Mouse (Mus musculus): ENCODE data around the gene Abcc5. TPM values are rescaled to one million over a fixed set of nuclear protein-coding genes. Genes with fewer than 3 reads are reported as not detected.
"Not testable (repeated sequence)": the region's sequence is repeated elsewhere in the genome, so short reads cannot be mapped to it uniquely, and the experiment has no call there.

Abcc5 gene
- total RNA-seq, 1 experiment from 2014 or later: 26.6 TPM

DNA sequence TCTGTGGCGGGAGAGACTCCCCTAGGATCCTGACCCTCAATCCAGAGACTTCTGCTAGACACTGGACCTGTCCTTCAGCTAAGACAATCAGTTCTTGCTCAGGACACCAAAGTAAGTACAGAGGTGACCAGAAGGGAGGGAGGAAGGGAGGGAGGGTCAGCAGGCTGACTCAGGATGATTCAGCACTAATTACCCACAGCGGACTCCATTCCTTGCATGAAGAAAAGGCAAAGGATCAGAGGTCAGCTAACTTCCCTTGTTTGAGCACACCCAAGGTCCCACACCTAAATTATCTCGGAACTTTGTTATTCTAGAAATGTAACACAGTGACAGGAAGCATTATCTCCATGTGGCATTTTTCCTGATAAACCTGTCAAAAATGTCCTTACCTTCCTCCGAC is 54.5 kb downstream of the Abcc5 start:
- no peak for ATAC-seq (replicated peaks; ENCODE audit: low read depth, poor library complexity, severe bottlenecking)

DNA sequence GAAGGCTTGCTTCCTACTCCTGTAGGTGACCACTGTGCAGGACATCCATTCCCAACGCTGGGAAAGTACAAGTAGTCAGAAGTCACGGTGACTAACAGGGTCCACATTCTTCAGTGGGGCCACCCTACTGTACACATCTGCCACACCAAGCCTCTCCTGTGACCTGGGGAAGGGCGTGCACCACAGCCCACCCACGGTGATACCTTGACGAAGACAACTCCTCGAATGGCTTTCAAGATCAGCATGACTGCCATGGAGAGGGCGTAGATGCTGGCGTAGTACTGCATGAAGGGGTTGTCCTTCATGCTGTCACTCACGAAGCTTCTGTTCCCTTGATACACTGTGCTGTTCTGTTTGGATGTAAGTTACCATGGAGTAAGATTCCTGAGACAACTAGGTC is 58.0 kb downstream of the Abcc5 start:
- ATAC-seq (replicated peaks; ENCODE audit: low read depth, poor library complexity, severe bottlenecking): no peak

DNA sequence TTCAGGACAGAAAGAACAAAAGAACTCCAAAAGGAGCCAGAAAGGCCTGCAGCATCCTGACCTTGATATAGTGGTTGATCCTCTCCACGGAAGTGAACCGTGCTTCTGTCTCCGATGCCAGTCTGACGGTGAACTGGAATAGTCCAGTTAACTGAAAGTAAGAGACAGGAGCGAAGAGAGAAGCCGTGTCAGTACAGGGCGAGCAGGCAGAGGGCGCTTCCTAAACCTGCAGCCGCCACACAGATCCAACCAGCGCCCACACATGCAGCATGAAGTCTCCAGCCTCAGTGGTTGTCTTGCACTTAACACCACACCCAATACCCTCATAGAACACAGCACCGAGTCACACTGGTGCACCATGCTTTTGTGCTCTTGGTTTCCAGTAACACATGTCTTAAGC is 64.1 kb downstream of the Abcc5 start:
- ATAC-seq (replicated peaks; ENCODE audit: low read depth, poor library complexity, severe bottlenecking): no peak

DNA sequence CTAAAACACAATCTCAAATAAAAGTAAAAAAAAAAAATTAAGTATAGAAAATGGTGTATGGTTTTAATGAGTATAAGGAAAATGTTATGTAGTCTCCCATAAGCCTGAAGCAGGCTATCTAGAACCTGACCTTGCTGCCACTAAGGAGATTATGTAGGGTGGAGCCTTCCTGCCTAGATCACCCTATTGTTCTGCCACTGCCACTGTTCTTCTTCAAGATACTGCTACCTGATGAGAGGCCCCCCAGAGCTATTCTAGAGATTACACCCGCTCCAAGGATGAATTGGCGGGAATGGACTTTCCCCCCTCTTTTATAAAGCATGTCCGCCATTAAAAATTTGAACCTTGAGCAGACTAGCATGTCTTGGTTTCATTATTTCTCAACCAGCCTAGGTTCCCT is 64.7 kb downstream of the Abcc5 start:
- not testable (repeated sequence) for ATAC-seq (replicated peaks; ENCODE audit: low read depth, poor library complexity, severe bottlenecking)

DNA sequence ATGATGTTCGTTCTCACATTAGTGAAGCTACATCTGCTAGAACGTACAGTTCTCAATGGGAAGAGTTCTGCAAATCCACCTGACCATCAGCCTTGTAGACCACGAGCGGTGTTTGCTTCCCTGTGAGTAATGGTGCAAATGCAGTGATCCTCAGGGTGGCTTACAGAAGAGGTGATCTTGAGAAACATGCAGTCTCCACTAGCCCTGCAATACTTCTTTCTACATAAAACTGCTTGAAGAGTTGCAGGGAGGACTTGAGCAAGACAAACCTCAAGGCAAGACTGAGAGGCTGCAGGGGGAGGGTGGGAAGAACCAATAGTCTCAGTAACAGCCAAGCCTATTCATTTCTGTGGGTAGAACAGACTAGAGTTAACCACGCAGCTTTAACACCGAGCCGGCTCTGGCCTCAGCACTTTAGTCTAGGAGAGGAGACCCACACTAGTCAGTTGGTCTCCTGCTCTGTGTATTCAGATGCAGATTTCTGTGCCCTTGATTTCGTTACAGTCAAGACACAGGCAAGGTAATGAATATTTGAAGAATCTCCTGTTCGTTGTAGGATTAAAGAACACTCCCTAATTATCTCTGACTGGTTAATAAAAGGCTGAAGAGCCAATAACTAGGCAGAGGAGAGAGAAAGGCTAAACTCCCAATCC is 66.4 kb downstream of the Abcc5 start:
- ATAC-seq (replicated peaks; ENCODE audit: low read depth, poor library complexity, severe bottlenecking): no peak

DNA sequence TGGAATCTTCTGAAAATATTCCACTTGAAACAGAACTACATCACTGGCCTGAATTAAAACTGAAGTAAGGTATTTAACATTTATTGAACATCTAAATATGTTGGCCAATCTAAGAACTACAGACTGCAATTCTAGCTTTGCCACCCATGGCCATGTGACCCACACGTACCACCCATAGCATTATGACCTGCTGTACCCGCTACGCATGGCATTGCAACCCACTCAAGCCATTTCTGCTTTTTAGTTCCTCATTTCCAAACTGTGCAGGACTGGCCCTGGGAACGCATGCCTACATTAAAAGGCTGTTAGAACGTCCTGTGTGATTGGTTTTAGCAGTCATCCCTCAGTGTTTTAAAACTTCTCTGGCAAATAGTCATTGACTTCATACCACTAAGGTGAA is 68.4 kb downstream of the Abcc5 start:
- ATAC-seq (replicated peaks; ENCODE audit: low read depth, poor library complexity, severe bottlenecking): peak; percentile 89

DNA sequence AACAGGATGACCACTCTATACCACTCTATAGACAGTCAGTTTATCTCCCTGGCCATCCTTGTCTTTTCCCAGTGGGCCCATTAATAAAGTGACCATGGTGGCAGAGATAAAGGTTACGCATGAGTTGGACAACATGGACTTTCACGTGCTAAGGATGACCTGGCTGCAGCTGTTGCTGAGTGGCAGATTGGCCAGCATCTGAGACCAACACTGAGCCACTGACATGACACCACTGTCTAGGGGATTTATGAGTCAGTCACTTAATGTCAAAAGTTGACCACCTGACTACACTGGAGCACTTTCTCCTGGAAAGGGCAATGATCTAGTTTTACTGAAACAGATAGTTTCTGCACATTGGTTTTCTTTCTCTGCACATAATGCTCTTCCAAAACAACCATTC is 71.4 kb downstream of the Abcc5 start:
- no peak for ATAC-seq (replicated peaks; ENCODE audit: low read depth, poor library complexity, severe bottlenecking)

DNA sequence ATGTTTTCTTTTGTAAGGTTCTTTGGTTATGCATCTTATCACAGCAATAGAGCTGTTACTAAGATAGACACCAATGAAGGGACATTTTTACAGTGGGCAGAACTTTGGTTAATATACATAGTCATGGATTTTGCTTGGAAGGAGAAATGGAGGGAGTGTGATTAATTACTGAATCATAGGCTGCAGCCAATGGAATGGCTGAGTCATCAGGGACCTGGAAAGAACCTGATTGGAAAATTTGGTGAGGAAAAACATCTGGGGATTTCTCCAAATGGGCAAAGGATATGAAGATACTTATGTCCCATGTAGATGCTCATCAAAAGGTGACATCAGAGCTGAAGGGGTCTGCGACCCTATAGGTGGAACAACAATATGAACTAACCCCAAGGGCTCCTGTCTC is 72.2 kb downstream of the Abcc5 start:
- no peak for ATAC-seq (replicated peaks; ENCODE audit: low read depth, poor library complexity, severe bottlenecking)

DNA sequence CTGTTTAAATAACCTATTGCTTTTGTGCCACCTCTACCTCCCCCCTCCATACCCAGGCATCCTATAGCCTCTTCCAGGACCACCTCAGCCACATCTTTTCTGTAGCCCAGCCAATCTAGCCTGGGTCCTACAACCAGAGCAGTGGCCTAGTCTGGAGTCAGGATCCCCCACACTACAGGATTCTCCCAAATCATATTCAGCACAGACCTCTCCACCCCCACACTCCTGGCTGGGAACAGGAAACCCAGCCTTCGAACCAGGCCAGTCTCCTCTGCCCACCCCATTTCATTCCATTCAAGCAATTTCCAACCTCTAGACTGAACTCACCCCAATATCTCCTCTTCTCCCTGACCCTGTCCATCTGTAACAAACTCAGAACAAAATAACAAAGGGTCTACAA is 80.7 kb downstream of the Abcc5 start:
- ATAC-seq (replicated peaks; ENCODE audit: low read depth, poor library complexity, severe bottlenecking): no peak

DNA sequence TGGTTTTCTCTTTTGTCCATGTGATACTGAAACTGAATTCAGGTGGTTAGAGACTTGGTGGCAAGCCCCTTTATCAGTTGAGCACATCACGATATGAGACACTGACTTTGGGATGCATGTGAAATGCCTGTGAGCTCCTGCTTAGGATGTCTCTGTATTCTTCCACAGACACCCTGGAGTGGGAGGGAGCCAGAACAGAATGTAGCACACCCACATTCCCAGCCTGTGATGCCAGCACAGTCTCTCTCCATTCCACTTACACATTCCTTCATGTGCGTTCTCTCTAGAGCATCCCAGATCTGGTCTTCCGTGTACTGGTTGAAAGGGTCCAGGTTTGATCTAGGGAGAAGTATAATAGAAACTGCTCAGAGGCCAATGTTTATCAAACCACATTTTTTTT is 87.6 kb downstream of the Abcc5 start:
- ATAC-seq (replicated peaks; ENCODE audit: low read depth, poor library complexity, severe bottlenecking): no peak

DNA sequence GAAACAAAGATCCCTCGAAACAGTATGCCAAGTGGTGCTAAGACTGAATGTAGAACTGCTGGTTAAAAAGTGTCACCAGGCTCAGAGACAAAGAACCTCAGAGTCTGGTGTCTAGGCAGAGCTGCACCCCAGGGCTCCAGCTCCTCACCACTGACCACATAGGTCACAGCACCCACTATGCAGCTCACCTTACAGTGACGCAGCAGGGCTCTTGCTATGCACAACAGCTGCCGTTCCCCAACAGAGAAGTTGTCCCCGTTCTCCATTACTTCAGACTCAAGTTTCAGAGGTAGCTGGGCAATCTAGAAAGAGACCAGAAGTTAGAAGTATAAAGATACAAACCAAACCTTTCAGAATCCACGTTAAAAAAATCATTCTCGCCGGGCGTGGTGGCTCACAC is 91.3 kb downstream of the Abcc5 start:
- ATAC-seq (replicated peaks; ENCODE audit: low read depth, poor library complexity, severe bottlenecking): no peak

DNA sequence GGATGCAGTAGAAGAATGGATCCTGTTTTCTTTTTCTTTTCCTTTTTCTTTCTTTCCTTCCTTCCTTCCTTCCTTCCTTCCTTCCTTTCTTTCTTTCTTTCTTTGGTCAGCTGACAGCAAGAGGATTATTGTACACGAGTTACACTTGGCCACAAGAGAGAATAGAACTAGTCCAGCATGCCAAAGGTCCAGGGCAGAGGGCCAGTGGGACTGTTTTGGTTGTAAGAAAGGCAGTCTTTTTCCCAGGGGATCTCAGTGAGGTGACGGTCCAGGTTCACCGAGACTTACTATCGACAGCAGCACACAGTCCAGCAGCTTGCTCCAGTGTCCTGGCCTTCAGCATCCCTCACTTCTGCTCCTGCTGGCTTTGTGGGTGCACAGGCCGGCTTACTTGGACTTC is 97.9 kb downstream of the Abcc5 start:
- ATAC-seq (replicated peaks; ENCODE audit: low read depth, poor library complexity, severe bottlenecking): no peak

DNA sequence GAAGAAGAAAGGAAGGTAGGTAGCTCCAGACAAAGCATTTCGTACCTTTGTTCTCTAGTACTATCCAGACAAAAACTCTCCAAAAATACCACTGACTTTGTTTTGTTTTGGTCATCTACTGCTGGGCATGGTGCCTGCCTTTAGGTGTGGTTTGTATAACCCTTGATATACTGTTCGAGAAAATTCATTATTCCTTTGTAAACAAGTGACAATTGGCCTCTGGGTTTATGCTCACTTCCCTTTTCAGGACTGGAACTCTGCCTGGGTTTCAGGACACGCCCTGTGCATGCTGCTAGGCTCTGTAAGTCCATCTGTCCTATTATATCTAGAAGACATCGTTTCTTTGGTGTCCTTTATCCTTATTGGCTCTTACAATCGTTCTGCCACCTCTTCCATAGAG is 100.9 kb downstream of the Abcc5 start, which contains the start of gene Cyp2ab1:
Gene Cyp2ab1, minus strand, starts transcription at position 119 of the 400 bp plus-strand sequence.
- 0 out of 2 replicates have a peak, but pooled peaks have one; percentile 50 for ATAC-seq (replicated peaks; ENCODE audit: low read depth, poor library complexity, severe bottlenecking)

DNA sequence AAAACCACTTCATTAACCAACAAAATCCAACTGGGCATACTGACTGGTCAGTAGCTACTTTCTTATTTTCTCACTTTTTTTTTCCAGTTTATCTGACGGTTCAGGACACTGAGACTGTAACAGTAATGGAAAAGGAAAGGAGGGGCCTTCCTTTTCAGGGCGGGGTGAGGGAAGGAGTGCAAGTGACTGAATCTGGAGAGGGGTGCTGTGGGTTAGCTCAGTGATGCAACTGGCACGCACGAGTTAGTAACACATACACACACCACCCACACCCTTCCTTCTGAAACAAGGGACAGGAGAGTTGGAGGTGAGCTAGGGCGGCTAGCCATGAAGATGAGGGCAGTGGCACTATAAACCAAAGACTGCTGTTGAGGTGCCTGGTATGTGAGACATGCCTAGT is 102.3 kb downstream of the Abcc5 start:
- ATAC-seq (replicated peaks; ENCODE audit: low read depth, poor library complexity, severe bottlenecking): no peak

DNA sequence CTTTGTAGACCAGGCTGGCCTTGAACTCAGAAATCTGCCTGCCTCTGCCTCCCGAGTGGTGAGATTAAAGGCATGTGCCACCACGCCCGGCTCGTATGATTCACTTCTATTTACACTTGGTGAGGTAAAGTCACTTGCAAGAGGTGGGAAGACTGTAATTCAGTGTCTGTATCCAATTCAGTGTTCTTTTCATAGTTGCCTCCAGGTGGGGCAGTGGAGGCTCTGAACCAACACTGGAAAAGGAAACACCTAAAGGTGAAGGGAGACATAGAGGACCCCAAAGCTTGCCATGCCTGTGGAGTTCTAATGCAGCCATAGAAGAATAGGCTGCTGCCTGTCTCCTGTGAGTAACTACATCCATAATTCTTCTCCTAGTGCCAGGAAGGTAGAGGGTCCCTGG is 103.9 kb downstream of the Abcc5 start:
- 0 out of 2 replicates have a peak, but pooled peaks have one; percentile 29 for ATAC-seq (replicated peaks; ENCODE audit: low read depth, poor library complexity, severe bottlenecking)

DNA sequence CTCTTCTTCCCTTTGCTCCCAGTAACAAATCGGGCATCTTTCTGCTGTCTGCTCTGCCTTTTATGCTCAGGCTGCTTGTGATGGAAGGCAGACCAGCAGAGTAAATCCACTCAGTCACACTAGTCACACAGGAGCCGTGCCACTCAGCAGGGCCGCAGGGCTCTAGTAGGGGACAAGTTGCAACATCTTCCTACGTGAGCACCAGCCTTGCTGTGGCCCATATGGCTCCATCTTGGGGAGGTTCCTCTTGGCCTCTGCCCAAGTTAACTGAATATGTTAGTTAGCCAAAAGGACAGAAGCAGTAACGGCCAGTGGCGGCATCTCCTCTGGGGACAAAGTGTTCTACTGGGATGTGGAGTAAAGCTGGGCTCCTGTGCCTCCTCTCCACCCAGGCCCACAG is 109.4 kb downstream of the Abcc5 start:
- ATAC-seq (replicated peaks; ENCODE audit: low read depth, poor library complexity, severe bottlenecking): peak; percentile 95

DNA sequence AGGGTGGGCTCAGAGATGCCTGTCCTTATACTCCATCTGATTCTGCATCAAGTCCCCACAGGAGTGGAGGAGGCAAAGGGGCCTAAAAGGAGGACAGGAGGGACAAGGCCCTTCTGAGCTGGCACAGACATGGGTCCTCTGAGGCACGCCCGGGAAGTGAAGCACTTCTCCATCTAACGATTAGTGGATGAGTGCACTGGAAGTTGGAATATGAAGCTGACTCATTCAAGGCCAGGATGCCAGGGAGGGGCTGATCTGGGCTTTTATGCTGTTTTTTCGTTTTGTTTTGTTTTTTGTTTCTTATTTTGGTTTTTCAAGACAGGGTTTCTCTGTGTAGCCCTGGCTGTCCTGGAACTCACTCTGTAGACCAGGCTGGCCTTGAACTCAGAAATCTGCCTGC is 110.9 kb downstream of the Abcc5 start:
- ATAC-seq (replicated peaks; ENCODE audit: low read depth, poor library complexity, severe bottlenecking): no peak

DNA sequence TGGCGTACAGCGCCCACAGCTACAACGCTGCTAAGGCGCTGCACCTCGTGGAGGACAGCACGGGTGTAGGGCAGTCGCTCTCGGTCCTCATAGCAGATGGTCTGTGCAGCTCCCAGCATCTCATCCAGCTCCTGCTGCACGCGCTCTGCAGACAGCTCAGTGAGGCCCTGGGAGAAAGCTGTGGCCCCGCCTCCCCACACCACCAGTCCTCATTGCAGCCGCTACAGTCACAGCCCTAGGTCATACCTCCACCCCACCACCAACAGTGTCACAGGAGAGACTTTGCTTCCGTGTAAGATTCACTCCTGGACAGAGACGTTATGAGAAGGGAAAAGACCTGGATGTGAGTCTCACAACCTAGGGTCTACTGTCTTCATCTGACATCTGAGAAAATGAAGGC is 113.9 kb downstream of the Abcc5 start:
- no peak for ATAC-seq (replicated peaks; ENCODE audit: low read depth, poor library complexity, severe bottlenecking)

DNA sequence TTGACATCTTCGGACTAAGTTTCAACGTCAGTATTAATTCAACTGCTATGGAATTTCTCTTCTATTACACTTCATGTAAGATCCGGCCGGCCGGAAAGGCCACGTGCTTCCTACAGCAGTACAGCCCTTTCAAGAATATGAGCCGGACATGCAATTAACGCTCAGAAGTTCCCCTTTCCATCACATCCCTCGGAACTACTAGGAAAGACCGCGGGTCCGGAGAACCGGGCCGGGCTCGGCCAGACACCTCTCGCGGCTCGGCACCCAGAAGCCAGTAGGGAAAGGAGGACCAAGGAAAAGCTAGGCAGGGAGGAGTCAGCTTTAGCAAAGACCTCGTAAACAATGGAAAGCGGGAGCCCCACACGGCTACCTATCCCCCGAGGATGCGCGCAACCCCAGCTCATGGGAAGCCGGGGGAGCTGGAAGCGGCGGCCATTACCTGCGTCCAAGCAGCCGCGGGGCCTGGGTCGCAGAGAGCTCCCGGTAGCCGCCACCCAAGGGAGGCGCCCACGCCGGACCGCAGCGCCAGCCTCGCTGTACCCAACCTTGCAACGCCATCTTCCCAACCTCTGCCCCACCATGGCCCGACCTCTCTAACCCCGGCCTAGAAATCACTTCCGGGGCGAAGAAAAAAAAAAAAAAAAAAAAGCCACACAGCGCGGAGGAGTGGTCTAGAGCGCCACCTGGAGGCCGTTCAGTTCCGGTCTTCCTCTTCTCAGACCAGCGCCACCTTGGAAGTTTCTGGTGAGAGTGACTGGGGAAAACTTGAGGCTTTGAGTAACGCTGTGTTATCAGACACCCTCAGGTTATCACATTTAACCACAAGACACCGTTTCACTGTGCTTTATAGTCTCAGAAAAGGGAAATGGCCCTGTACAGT is 124.2 kb downstream of the Abcc5 start, which contains the start of gene Parl:
Gene Parl, minus strand, starts transcription at position 618 of the 880 bp plus-strand sequence.
- peak; percentile 91 for ATAC-seq (replicated peaks; ENCODE audit: low read depth, poor library complexity, severe bottlenecking)

DNA sequence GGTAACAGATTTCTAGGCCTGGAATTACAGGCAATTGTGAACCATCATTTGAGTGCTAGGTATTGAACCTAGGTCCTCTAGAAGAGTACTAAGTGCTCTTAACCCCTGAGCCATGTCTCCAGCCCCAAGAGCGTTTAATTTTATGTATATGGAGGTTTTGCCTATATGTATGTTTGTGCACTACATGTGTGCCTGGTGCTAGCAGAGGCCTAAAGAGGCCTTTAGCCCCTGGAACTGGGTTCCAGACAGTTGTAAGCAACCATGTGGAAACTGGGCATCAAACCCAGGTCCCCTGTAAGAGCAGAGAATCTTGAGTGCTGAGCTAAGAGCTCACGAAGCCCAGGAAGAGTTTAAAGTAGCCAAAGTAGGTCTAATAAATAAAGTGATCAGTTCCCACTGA is 126.1 kb downstream of the Abcc5 start:
- no peak for ATAC-seq (replicated peaks; ENCODE audit: low read depth, poor library complexity, severe bottlenecking)

Data from common myeloid progenitor, adult 5-6 weeks (primary cell).